Mouse (Mus musculus): Measurements from ENCODE around the gene Erc2. TPM values are rescaled to one million over a fixed set of nuclear protein-coding genes. Genes with fewer than 3 reads are reported as not detected.

Gene Erc2
- total RNA-seq, 2 experiments from 2014 or later, result 227 to 232 TPM

DNA sequence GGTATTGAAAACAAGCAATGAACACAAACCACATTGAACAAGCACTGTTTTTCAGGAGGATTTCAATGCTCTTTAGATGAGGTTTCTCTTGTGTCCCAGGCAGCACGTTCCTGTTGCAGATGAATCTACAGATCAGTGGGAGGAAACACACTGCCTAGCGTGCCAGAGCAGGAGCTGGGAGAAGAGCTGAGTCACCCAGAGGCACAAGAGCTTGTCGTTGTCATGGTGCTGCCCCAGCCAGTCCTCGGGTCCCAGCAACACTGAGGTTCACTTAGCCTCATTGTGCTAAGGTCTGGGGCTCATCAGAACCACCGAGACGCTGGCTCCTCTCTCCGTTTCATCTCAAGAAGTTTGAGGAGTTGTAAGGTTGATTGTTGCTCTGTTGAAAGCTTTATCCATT, 188.6 kb downstream of the Erc2 start:
- DNase-seq (ENCODE audit: low spot score in 2 of 2), result peak; percentile 45 to 84
- intact Hi-C loops (cut with DNase I), result loop anchor here (10.0 kb wide), 1 partner anchor 1634 kb away; no protein-coding TSS in a partner anchor

DNA sequence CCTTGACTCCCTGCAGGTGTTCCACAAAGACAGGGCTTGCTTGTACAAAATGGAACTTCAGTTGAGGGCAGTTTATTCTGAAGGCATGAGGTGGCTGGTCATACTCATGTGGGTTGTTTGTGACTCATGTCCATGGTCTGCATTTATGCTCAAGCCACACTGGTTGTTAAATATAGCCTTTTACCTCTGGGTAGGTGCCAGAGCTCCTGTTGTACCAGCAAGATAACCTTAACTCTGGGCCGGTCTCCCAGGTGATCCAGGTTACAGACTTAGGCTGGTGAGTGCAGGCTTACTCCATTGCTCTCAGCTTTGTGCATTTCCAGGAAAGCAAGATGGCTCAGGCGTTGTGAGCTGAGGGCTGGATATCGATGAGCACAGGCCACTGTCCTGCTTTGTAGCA, 189.4 kb downstream of the Erc2 start:
- intact Hi-C loops (cut with DNase I), result loop anchor here (10.0 kb wide), 1 partner anchor 1633 kb away; no protein-coding TSS in a partner anchor
- no peak for DNase-seq (ENCODE audit: low spot score in 2 of 2)

DNA sequence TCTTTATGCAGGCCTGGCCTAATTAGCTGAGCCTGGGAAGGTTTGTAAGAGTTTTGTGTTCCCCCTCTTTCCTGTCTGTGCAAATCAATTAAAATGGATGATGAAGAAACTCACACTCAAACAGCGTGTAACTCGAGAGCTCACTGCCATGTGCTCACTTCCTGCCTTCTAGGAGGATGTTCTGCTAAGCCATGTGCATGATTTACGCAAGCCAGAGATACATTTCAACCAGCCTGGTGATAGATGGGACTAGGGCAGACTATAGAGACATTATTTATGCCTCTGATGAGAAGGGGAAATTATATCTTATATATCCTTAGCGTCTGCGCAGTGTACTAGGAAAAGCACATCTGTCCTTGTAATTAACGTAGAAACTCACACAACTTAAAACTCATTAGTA, 193.5 kb downstream of the Erc2 start:
- intact Hi-C loops (cut with DNase I), result loop anchor here (10.0 kb wide), 1 partner anchor 1629 kb away; no protein-coding TSS in a partner anchor
- no peak for DNase-seq (ENCODE audit: low spot score in 2 of 2)

DNA sequence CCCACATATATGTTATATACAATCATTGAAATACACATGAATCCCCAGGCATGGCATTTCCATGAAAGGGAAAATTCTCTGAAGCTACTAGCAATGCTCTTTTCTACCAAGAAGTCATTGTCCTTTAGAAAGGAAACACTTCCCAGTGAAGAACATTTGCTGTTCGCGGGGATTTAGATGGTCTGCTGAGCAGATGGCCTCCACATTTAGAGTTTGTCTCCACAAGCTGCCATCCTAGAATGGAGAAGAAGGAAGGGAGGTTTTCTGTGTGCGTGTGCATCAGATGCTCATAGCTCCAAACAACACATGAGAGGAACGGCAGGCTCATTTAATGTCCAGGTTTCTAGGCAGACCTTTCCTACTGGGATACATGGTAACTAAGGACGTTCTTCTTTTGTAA, 196.8 kb downstream of the Erc2 start:
- DNase-seq (ENCODE audit: low spot score in 2 of 2), result peak in 1 of 2 experiments; percentile 64
- intact Hi-C loops (cut with DNase I), result loop anchor here (10.0 kb wide), 1 partner anchor 1626 kb away; no protein-coding TSS in a partner anchor

DNA sequence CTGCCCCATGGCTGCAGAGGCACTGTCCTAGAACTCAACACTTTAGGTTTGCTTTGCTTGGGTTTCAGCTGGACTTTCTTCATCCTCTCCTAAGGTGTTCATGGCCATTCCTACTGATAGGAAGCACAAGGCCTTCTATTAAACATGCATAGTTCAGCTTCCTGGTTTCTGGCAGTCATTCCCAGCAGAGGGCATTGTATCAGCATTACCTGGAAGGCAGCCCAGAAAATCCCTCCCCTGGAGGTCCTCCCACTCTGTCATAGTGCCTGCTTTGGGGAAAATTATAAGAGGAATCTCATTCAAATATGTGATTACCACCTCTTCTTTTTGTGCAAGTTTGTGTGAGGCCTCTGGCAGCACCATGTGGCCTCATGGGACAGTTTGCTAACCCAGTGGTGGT, 199.6 kb downstream of the Erc2 start:
- intact Hi-C loops (cut with DNase I), result loop anchor here (2.0 kb wide), 1 partner anchor 25 kb away; no protein-coding TSS in a partner anchor
- DNase-seq (ENCODE audit: low spot score in 2 of 2), result no peak

DNA sequence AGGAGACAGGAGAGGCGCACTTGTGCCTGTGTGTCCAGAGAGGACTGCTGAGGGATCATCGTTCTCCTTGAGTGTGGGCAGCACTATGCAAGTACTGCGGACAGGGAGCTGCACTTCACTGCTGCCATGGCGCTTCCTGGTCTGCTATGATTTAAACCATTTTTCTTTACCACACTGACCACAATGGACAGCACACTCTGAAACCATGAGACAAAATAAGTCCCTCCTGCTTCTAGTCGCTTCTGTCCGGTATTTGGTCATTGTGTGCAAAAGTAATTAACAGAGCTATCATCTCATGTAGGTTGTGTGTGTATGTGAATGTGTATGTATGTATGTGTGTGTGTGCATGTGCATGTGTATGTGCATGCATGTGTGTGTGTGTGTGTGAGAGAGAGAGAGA, 200.3 kb downstream of the Erc2 start:
- intact Hi-C loops (cut with DNase I), result no loop called here
- DNase-seq (ENCODE audit: low spot score in 2 of 2), result no peak

DNA sequence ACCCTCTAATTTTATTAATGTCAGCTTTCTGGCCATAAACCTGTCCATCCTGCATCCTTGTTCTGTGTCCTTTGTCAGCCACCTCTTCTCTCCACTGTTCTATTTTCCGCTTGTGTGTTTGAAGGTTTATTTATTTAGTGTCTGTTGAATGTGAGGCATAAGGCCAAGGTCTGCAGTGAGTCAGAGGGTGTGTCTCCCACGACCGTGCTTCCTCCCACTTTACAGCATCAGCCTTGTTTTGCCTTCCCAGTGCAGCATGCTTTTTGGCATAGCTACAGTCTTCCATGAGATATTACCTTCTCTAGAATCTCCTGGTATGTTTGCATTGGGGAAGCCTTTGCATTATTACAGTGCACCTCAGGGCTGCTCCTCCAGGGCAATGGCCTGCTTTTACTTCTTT, 200.8 kb downstream of the Erc2 start:
- DNase-seq (ENCODE audit: low spot score in 2 of 2), result peak in 1 of 2 experiments; percentile 56
- intact Hi-C loops (cut with DNase I), result no loop called here

DNA sequence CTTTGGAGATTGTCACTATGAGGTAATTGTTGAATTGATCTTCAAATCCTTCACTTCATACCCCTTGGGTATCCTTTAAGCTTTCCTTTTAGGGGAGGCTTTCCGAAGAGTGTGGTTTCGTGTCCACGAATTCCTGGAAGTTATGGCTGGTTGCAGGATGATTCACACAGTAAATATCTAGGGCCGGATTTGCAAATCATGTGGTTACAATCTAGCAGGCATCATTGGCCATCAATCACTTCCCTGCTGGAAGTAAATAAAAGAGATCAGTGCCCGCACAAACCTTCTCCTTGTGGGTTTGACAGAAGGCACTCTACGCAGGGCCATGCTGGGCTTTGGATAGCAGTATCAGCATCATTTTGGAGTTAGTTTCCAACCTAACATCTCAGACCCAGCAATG, 201.7 kb downstream of the Erc2 start:
- DNase-seq (ENCODE audit: low spot score in 2 of 2), result no peak
- intact Hi-C loops (cut with DNase I), result no loop called here

DNA sequence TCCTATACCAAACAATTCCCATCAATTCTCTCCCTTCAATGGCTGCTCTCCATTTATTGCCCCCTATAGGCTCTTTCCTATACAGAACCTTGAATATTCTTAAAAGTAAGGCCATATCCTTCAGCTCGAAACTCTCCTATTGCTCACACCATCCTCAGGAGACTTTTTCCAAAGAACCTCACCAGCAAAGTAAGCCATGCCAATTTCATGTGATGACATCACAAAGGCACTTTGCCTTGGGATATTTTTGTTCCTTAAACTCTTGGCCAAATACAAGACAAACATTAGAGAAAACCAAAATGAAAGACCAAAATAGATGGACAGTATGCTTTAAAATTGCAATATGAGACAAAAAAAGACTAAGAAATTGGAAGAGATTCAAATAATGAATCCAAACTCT, 204.6 kb downstream of the Erc2 start:
- intact Hi-C loops (cut with DNase I), result no loop called here
- no peak for DNase-seq (ENCODE audit: low spot score in 2 of 2)

DNA sequence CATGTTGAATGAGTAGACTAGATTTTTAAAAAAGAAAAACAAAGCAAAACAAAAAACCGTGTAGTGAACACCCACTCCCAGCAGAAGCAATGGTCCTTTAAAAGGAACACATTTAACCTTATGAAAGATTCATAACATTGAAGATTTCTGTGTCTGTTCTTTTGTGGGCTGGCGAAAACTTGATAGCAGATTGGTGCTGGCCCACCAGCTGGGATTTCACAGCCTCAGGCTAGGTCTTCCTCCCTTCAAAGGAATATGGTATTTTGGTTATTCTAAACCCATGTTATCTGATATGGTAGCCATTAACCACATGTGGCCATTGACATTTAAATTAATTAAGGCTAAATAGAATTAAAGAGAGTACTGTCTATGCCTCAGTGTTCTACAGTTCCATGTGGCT, 205.9 kb downstream of the Erc2 start:
- DNase-seq (ENCODE audit: low spot score in 2 of 2), result no peak
- intact Hi-C loops (cut with DNase I), result no loop called here

DNA sequence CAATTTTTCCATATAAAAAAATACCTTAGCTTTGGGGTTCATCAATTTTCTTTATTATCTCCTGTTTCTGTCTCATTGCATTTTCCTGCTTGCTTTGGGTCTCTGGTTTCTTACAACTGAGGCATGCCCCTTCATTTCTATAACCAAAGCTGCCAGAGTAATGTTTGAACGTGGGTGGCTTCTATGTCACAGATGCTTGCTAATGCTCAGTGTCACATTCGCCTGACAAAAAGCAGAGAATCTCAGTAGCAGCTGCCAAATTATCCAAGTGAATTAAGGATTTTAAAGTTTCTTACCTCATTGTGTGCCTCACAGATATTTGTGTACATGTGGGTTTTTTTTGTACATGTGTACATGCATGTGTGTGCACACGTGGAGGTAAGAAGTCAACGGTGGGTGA, 210.0 kb downstream of the Erc2 start:
- intact Hi-C loops (cut with DNase I), result no loop called here
- DNase-seq (ENCODE audit: low spot score in 2 of 2), result peak in 1 of 2 experiments; percentile 61

DNA sequence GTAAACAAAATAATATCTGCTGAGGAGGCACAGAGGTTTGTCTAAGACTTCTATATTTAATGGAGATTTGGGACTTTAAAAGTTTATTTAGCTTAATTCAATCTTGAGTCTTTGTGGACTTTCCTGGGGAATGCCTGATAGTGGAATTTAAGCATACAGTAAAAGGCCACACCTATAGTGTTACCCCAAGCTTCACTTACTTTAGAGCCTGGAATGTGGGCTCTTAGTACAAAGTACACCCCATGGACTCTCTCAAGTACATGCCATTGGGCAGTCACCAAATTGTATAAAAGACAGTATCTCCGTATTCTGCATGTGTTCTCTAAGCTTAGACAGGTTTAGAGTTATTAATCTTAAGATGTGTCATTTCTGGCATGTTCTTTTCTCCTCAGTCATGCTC, 213.1 kb downstream of the Erc2 start:
- intact Hi-C loops (cut with DNase I), result no loop called here

DNA sequence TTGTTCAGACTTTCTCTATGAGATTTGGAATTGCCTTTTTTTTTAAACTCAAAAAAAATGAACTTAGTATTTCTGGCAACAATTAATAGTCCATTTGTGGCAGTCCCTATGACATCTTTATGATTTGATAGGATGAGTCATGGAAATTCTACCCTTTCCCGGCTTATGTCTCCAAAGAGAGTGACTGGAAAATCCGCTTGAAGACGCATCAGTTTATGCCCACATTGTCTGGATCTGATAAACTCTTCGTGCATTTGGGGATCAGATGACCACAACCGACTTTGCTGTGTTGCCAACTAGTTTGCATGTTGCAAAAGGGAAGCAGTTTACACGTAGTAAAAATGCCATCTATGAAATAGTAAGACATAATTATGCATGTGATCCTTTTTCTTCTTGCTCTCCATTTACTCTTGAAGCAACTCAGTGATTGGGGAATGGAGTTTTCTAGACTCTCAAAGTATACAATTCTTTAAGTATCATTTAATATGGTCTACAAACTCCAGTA, 215.4 kb downstream of the Erc2 start:
- no peak for DNase-seq (ENCODE audit: low spot score in 2 of 2)
- intact Hi-C loops (cut with DNase I), result no loop called here

More for the DNA sequence above, 213.1 kb downstream of the Erc2 start:
- no peak for DNase-seq (ENCODE audit: low spot score in 2 of 2)

DNA sequence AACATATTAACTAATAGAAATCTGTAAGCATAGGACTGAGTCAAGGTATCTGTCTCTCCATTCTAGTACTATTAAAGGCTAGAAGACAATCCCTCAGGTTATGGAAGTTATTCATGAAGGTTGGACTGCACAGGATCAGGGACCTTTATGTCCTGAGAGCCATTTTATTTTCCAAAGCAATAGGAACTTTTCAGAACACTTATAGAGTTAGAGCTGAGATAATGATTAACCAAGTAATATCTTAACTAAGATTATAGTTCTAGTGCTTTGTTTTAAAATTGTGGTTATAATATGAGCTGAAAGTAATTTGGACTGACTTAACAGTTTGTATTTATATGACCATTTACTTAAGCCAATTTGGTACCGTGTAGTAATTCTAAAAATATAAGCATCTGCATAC, 217.9 kb downstream of the Erc2 start:
- DNase-seq (ENCODE audit: low spot score in 2 of 2), result no peak
- intact Hi-C loops (cut with DNase I), result no loop called here

DNA sequence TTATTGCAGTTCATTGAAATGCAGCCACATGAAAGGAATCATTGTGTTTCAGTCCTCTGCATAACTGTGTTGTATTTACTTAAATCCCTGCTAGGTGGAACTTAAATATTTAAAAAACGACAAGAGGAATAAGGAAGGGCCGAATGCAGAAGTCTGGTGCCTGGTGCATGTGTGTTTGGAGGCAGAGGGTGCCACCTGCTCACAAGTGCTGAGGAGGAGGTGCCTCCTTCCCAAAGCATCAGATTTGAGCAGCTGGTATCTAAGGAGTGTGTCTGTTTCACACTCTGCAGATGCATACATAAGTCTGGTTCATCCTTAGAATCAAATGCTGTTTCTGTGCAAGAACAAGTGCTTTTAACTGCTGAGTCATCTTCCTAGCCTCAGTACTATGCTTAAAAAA, 224.6 kb downstream of the Erc2 start:
- intact Hi-C loops (cut with DNase I), result loop anchor here (2.0 kb wide), 2 partner anchors 14 to 26 kb away; no protein-coding TSS in a partner anchor
- peak; percentile 66 to 94 for DNase-seq (ENCODE audit: low spot score in 2 of 2)

DNA sequence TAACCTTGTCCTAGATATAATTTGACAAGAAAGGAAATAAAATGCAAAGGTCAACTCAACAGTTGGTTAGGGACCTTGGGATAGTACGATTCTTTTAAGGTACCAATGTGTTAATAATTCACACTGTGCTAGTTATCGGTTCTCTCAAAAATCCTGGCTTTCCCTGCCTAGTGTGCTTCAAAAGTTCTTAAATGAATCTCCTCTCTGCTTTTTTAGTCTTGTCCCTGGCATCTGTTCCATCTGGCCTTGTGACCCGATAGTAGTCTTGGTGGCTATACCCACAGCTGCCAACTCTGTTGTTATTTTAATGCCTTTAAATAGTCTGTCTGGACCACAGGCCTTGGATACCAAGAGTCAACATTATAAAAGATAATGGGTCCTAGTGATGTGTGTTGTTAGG, 225.1 kb downstream of the Erc2 start:
- intact Hi-C loops (cut with DNase I), result loop anchor here (2.0 kb wide), 2 partner anchors 14 to 26 kb away; no protein-coding TSS in a partner anchor

DNA sequence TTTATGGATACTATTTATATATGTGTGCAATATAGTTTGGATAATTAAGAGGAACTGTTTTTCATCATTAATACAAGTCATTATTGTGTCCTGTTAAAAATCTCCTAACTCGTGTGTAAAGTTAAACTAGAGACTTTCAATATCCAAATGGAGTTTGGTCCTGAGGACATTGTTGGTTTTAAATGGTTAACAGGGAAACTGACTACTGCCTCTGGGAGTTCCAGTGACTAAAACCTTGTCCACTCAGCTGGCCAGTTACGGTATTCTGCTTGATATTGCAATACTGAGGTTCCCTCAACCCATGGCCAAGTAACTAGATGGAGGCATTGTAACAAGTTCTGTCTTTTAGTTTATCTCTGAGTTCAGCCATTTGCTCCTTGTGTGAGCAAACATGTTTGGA, 229.0 kb downstream of the Erc2 start:
- DNase-seq (ENCODE audit: low spot score in 2 of 2), result no peak
- intact Hi-C loops (cut with DNase I), result no loop called here

More for the DNA sequence above, 225.1 kb downstream of the Erc2 start:
- no peak for DNase-seq (ENCODE audit: low spot score in 2 of 2)

DNA sequence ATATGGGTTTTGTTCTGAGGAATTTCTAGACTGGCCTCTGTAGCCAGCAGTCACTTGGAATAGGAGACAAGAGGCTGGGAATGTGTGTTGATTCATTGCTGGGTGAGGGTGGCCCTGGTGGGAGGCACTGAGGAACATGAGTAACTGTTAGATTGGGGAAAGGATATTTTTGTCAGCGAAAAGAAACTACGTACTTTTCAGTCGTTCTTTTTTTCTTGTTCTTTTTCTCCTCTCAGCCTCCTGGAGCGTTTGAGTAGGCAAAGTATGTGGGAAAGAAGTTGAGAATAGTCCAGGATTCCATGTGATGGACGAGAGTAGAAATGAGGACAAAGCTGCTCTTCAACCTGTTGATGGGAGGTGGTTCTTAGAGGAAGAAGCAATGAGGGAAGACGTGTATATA, 230.4 kb downstream of the Erc2 start:
- intact Hi-C loops (cut with DNase I), result loop anchor here (2.0 kb wide), 1 partner anchor 24 kb away; no protein-coding TSS in a partner anchor
- peak in 1 of 2 experiments; percentile 91 for DNase-seq (ENCODE audit: low spot score in 2 of 2)

DNA sequence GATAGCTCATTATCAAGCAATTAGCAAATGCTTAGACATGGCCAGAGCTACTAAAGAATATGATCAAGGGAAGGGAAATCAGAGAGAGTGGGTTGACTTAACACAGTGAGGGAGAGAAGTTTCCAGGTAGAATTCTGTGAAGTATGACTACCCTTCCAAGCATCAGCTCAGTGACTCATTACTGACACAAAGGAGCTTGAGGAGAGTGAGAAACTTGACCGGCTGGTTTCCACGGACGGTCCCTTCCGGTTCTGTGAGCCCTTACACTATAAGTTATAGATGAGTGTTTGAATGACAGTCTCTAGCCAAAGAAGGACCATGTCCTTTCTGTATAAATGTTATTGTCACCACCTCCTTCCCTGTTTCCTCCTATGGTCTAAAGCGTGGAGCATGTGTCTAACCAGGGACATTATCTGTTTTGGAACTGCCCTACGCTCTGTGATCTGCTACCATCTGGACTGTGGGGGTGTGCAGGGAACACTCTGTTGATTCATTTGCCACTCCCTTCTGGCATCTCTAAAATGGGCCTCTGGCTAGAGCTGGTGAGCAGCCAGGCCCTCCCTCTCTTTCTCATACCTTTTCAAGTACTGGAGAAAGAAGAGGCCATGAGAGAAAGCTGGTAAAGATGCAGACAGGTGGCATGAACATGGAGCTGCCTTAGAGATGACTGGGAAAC, 238.3 kb downstream of the Erc2 start:
- intact Hi-C loops (cut with DNase I), result loop anchor here (2.0 to 5.0 kb wide), 4 partner anchors 14 to 117 kb away; no protein-coding TSS in a partner anchor
- peak; percentile 68 to 96 for DNase-seq (ENCODE audit: low spot score in 2 of 2)

DNA sequence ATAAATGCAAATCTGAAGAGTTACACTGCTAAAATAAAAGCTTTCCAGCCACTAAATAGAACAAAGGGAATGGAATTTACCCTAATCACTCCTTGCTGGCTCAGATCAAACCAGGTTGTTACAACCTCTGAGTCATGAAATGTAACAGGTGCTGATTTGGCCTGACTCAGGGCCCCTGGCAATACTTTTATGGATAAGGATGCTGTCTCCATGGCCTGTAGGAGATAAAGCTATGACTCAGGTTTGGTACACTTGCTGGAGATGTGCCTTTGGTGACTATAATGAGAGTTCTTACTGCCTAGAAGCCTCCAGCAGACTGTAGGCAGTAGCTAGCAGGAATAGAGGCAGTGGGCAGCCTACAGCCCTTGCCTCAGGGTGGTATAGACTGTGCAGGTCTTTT, 240.1 kb downstream of the Erc2 start:
- peak in 1 of 2 experiments; percentile 84 for DNase-seq (ENCODE audit: low spot score in 2 of 2)
- intact Hi-C loops (cut with DNase I), result loop anchor here (5.0 kb wide), 2 partner anchors 40 to 115 kb away; no protein-coding TSS in a partner anchor

DNA sequence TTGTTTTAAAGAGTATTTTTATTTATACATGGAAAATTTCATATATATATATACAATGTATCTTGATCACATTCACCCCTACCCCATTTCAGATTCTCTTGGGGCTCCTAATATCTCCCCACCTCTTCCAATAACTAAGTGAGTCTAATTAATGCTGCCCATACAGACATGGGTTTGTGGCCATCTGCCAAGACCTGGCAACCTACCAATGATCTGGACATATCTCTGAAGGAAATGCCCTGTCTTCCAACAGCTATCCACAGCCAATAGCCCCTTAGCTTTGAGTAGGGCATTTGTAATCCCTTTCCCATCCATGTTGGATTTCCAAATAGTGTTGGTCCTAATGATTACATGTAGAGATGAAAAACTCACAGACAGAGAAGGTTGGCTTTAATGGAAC, 245.2 kb downstream of the Erc2 start:
- DNase-seq (ENCODE audit: low spot score in 2 of 2), result no peak
- intact Hi-C loops (cut with DNase I), result no loop called here

Measured in left cerebral cortex, postnatal 25 days (tissue).